Mouse (Mus musculus) limb, embryonic 11.5 days (tissue): ENCODE measurements around the gene Trim46. TPM values are rescaled to one million over a fixed set of nuclear protein-coding genes. Genes with fewer than 3 reads are reported as not detected.

ENCODE experiments used
- microRNA counts: library from miRNA; unstranded; fragments of <30 nt; microRNA quantifications from one replicate; lab custom pipeline; 2016
- microRNA-seq: library from miRNA; unstranded; fragments of <30 nt; microRNA quantifications from one replicate; pipeline ENCODE4, GENCODE M21; 2016
- polyA plus RNA-seq: library from polyadenylated mRNA; unstranded; fragments of >200 nt; fragmentation: Nextera tagmentation; extraction: Ambion mirVana; gene quantifications from 2 replicates; pipeline ENCODE4 v1.2.1, GENCODE M21; 2014

Trim46 gene
- polyA plus RNA-seq, 1 experiment from 2014 or later, result 5.5 TPM

MicroRNAs within 50 kb of the gene (microRNA counts, 519-probe panel; counts per million panel counts)
- microRNA mmu-miR-92b (lab: Ali Mortazavi, UCI), result 1,929 counts per million, percentile 15 among the panel's probes with 10 or more counts

Small RNA genes lying within 50 kb of the gene (microRNA-seq; reads per million reads assigned to microRNA genes)
- 542 reads per million, percentile 67 among the genes with 10 or more reads in this experiment for gene Mir92b

Other genes starting within 250 kb of the Trim46 start
- 13.8 TPM in 2 replicates for gene Rusc1, start 153.0 kb downstream of the Trim46 start, polyA plus RNA-seq
- not detected in 2 replicates for gene Gm43738, start 145.2 kb downstream of the Trim46 start, polyA plus RNA-seq
- gene Fdps, start 144.3 kb downstream of the Trim46 start, polyA plus RNA-seq, result 315 and 326 TPM in 2 replicates
- 1.2 and 1.6 TPM in 2 replicates for gene Pklr, start 110.2 kb downstream of the Trim46 start, polyA plus RNA-seq
- gene Hcn3, start 86.1 kb downstream of the Trim46 start, polyA plus RNA-seq, result 1.0 and 1.1 TPM in 2 replicates
- gene Clk2, start 81.5 kb downstream of the Trim46 start, polyA plus RNA-seq, result 34.8 and 35.2 TPM in 2 replicates
- gene Scamp3, start 68.8 kb downstream of the Trim46 start, polyA plus RNA-seq, result 107 and 110 TPM in 2 replicates
- gene Fam189b, start 63.2 kb downstream of the Trim46 start, polyA plus RNA-seq, result 24.0 and 27.1 TPM in 2 replicates
- 30.7 and 33.1 TPM in 2 replicates for gene Gba, start 43.4 kb downstream of the Trim46 start, polyA plus RNA-seq
- gene Thbs3, start 31.1 kb downstream of the Trim46 start, polyA plus RNA-seq, result 21.0 and 21.6 TPM in 2 replicates
- 213 and 231 TPM in 2 replicates for gene Mtx1, start 19.2 kb downstream of the Trim46 start, polyA plus RNA-seq
- gene Muc1, start 17.3 kb downstream of the Trim46 start, polyA plus RNA-seq, result 0.68 TPM in 1 of 2 replicates, not detected in the other
- 272 and 295 TPM in 2 replicates for gene Krtcap2, start 343 bp downstream of the Trim46 start, polyA plus RNA-seq
- 93.3 and 106 TPM in 2 replicates for gene Dpm3, start 13.0 kb upstream of the Trim46 start, polyA plus RNA-seq
- gene Slc50a1, start 24.3 kb upstream of the Trim46 start, polyA plus RNA-seq, result 46.4 and 47.2 TPM in 2 replicates
- 42.4 and 47.7 TPM in 2 replicates for gene Efna1, start 34.8 kb upstream of the Trim46 start, polyA plus RNA-seq
- 13.9 and 19.3 TPM in 2 replicates for gene Efna3, start 76.7 kb upstream of the Trim46 start, polyA plus RNA-seq
- 46.9 and 48.9 TPM in 2 replicates for gene Efna4, start 91.7 kb upstream of the Trim46 start, polyA plus RNA-seq
- gene Adam15, start 103.7 kb upstream of the Trim46 start, polyA plus RNA-seq, result 17.8 and 21.0 TPM in 2 replicates
- 0.23 and 0.28 TPM in 2 replicates for gene Dcst2, start 115.7 kb upstream of the Trim46 start, polyA plus RNA-seq
- 0.37 and 0.44 TPM in 2 replicates for gene Dcst1, start 118.9 kb upstream of the Trim46 start, polyA plus RNA-seq
- gene Zbtb7b, start 148.5 kb upstream of the Trim46 start, polyA plus RNA-seq, result 0.41 and 0.45 TPM in 2 replicates
- 0.61 TPM in 1 of 2 replicates, not detected in the other for gene Lenep, start 156.5 kb upstream of the Trim46 start, polyA plus RNA-seq
- gene Flad1, start 165.6 kb upstream of the Trim46 start, polyA plus RNA-seq, result 19.0 and 21.9 TPM in 2 replicates
- 774 and 797 TPM in 2 replicates for gene Cks1b, start 172.1 kb upstream of the Trim46 start, polyA plus RNA-seq
- 55.7 and 64.5 TPM in 2 replicates for gene Shc1, start 172.1 kb upstream of the Trim46 start, polyA plus RNA-seq
- 64.3 and 65.5 TPM in 2 replicates for gene Pygo2, start 183.9 kb upstream of the Trim46 start, polyA plus RNA-seq
- gene Pbxip1, start 190.4 kb upstream of the Trim46 start, polyA plus RNA-seq, result 10.3 and 11.5 TPM in 2 replicates
- gene Pmvk, start 208.2 kb upstream of the Trim46 start, polyA plus RNA-seq, result 58.6 and 64.0 TPM in 2 replicates